Mouse (Mus musculus): ENCODE measurements around the gene Sgk2.
"Not testable (repeated sequence)": the region's sequence is repeated elsewhere in the genome, so short reads cannot be mapped to it uniquely, and the experiment has no call there.

Gene Sgk2

DNA sequence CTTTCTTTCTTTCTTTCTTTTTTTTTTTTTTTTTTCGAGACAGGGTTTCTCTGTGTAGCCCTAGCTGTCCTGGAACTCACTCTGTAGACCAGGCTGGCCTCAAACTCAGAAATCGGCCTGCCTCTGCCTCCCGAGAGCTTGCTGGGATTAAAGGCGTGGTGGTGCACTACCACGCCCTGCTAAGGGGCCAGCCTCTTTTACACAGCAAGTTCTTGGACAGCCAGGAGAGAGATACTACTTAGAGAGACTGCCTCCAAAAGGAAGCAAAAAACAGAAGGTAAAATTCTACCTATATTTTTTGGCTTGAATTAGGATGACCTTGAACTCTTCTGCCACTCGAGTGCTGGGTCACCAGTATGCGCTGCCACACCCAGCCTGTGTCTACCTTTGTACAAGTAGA is 71.9 kb downstream of the Sgk2 start:
- not testable (repeated sequence) for DNase-seq (ENCODE audit: low spot score)

DNA sequence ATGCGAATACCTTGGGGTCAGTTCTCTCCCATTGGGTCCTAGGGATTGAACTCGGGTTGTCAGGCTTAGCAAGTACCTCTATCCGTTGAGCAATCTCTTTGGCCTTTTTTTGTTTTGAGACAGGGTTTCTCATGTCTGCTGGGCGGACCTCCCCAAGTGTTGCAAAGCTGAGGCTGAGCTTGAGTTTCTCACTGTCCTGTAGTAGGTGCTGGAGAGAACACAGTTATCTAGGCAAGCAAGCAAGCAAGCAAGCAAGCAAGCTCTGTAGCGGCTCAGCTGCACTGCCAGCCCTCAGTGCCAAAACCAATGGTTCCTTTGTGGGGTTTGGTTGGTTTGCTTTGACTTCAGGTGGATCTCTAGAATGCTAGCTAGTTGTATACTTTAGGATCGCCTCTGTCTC is 73.5 kb downstream of the Sgk2 start:
- DNase-seq (ENCODE audit: low spot score), result no peak

DNA sequence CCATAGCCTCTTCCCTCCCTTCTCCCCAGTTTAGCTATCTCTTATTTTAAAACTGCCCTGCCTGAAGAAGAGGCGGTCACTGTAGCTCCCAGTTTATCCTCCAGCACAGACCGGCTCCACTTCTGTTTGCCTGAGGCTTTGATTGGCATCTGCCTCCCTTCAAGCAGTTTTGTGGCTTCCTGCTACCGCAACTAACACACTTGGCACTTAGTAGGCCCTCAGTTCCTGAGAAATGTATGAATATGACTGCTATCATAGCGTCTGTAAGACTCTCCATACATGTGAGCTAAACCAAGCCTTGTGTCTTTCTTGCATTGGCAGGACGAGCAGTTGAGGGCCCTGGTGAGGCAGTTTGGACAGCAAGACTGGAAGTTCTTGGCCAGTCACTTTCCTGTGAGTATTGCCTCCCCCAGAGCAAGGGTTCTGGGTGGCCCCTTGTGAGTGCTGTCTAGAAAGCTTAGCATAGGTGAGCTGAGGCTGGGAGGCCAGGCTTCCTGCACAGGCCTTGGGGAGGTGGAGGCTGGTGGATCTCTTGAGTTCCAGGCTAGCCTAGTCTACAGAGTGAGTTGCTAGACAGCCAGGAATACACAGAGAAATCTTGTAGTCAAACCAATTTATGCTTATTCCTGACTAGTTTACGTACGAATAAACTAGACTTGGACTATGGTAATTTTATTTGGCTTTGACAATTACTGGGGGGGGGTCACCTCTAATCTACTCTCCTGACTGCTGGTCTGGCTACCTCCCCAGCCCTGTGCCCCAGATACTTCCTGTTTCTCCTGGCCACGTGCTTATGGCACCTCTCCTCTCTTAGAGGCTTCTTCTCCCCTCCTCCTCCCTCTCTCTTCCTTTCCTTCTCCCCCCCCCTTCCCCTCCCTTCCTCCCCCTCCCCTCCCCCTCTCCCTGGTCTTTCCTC is 74.3 kb downstream of the Sgk2 start:
- DNase-seq (ENCODE audit: low spot score), result no peak

DNA sequence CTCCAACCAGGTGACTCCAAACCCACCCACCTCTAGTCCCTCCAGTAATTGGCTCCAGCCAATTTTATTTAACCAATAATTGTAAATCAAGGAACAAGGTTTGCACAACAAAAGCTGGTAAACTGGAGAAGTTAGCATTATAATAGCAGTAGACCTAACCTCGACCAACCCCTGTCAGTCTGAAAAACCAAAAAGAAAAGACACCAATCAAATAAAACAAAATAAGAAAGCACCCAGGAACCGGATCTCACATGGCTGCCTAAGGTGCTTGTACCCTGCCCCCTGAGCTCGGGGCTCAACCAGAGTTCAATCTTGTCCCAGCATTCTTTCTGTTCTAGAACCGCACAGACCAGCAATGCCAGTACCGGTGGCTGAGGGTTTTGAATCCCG is 75.0 kb downstream of the Sgk2 start:
- DNase-seq (ENCODE audit: low spot score), result no peak
